Mouse (Mus musculus): ENCODE results near the gene Arid4a.

DNA sequence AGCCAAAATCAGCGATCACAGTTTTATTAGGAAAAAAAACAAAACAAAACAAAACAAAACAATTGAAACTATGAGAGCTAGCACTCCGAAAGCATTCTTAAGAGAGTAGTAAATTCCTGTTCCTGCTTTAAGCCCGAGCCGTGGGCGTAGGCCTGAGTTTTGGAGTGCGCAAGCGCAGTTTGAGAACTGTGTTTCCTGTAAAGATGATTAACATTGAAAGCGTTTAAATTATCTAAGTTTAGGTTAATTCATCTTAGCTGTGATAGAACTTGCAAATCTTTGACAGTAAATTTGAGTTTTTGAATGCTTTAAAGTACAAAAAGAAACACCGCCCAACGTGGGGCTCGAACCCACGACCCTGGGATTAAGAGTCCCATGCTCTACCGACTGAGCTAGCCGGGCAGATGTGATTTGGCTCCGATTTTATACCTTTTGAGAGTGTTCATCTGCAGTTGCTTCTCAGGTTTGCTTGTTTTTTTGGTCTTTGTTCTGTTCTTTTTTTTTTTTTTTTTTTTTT lies 46.9 kb upstream of the Arid4a start:
- no peak for TF ChIP-seq CTCF (IDR thresholded peaks at IDR 0.05)
- no peak for TF ChIP-seq EP300 (IDR thresholded peaks at IDR 0.05)

Data from lung, postnatal 0 days (tissue).